Mouse (Mus musculus) bone marrow macrophage, adult 2 months (primary cell): ENCODE results near the gene Cdc6. TPM values are rescaled to one million over a fixed set of nuclear protein-coding genes. Genes with fewer than 3 reads are reported as not detected.

Experiments used
- H3K27ac ChIP-seq: 2 replicates; pipeline ENCODE4 v1.5.1; 2012; ENCODE audit warnings: low read depth, low read length; ENCODE audit not compliant: insufficient read depth
- H3K4me1 ChIP-seq: 2 replicates; pipeline ENCODE4 v1.6.1; 2012; ENCODE audit warnings: low read length; ENCODE audit not compliant: control insufficient read depth, insufficient read depth
- H3K4me3 ChIP-seq: 2 replicates; pipeline ENCODE4 v1.5.1; 2012; ENCODE audit warnings: mild to moderate bottlenecking, low read length, moderate library complexity; ENCODE audit not compliant: insufficient read depth
- CTCF ChIP-seq: IDR thresholded peaks from 2 replicates; pipeline ENCODE4 v1.5.1; 2012; ENCODE audit warnings: low read depth, mild to moderate bottlenecking, low read length, moderate library complexity
- POLR2A ChIP-seq: IDR thresholded peaks from 2 replicates; pipeline ENCODE4 v1.6.1; 2012; ENCODE audit warnings: mild to moderate bottlenecking, low read depth, low read length, borderline replicate concordance
- polyA plus RNA-seq: library from polyadenylated mRNA; stranded (reverse); fragments of >200 nt; gene quantifications from 2 replicates; pipeline ENCODE4 v1.2.4, GENCODE M21; 2012; ENCODE audit not compliant: missing spikeins, insufficient read depth, insufficient read length

Gene Cdc6
- polyA plus RNA-seq, 1 experiment, result 6.9 TPM

GRCm38 (mm10) chr11:98924633-98925175, 17.1 kb downstream of the Cdc6 start:
- Histone ChIP-seq H3K27ac (no peak overlapping the region), H3K4me1 (peaks cover 15% of the 10 kb centered on the region), H3K4me3 (no peak overlapping the region)
- TF ChIP-seq CTCF, result no peak
- TF ChIP-seq POLR2A, result no peak

GRCm38 (mm10) chr11:98925265-98925721, 17.7 kb downstream of the Cdc6 start:
- Histone ChIP-seq H3K27ac (no peak overlapping the region), H3K4me1 (peaks cover 17% of the 10 kb centered on the region), H3K4me3 (no peak overlapping the region)
- no peak for TF ChIP-seq POLR2A
- no peak for TF ChIP-seq CTCF

- Histone ChIP-seq H3K4me3 (no peak overlapping the region), H3K4me1 (peaks cover 20% of the 10 kb centered on the region), H3K27ac (no peak overlapping the region)
- TF ChIP-seq POLR2A, result no peak
- TF ChIP-seq CTCF, result no peak
Measured at GRCm38 (mm10) chr11:98925868-98926311, 18.3 kb downstream of the Cdc6 start.

GRCm38 (mm10) chr11:98926553-98926952, 19.0 kb downstream of the Cdc6 start:
- Histone ChIP-seq H3K4me3 (no peak overlapping the region), H3K4me1 (peaks cover 26% of the 10 kb centered on the region), H3K27ac (no peak overlapping the region)
- TF ChIP-seq POLR2A (no peak), CTCF (no peak)

- TF ChIP-seq POLR2A, result no peak
- no peak for TF ChIP-seq CTCF
- Histone ChIP-seq H3K4me1 (peaks cover 29% of the 10 kb centered on the region), H3K27ac (no peak within 1 kb of the TSS), H3K4me3 (no peak within 1 kb of the TSS)
Measured at GRCm38 (mm10) chr11:98927438-98928076, 20.0 kb downstream of the Cdc6 start, which contains the start of gene Rara. TSS of gene Rara (plus strand) at chr11:98927818.

- Histone ChIP-seq H3K4me3 (no peak overlapping the region), H3K27ac (no peak overlapping the region), H3K4me1 (peaks cover 27% of the 10 kb centered on the region)
- TF ChIP-seq CTCF (no peak), POLR2A (no peak)
Measured at GRCm38 (mm10) chr11:98928186-98928893, 20.7 kb downstream of the Cdc6 start.

GRCm38 (mm10) chr11:98929503-98929902, 21.9 kb downstream of the Cdc6 start:
- TF ChIP-seq POLR2A (no peak), CTCF (no peak)
- no peak overlapping the region for H3K27ac ChIP-seq
- peaks cover 35% of the 10 kb centered on the region for H3K4me1 ChIP-seq
- H3K4me3 ChIP-seq, result no peak overlapping the region

- no peak overlapping the region for H3K27ac ChIP-seq
- TF ChIP-seq CTCF, result no peak
- no peak for TF ChIP-seq POLR2A
- H3K4me1 ChIP-seq, result peaks cover 36% of the 10 kb centered on the region
- H3K4me3 ChIP-seq, result no peak overlapping the region
Measured at GRCm38 (mm10) chr11:98930127-98930601, 22.6 kb downstream of the Cdc6 start.

GRCm38 (mm10) chr11:98930773-98931512, 23.3 kb downstream of the Cdc6 start:
- Histone ChIP-seq H3K4me1 (peaks cover 36% of the 10 kb centered on the region), H3K27ac (no peak overlapping the region), H3K4me3 (no peak overlapping the region)
- no peak for TF ChIP-seq CTCF
- no peak for TF ChIP-seq POLR2A
